Mouse (Mus musculus) intestine, embryonic 15.5 days (tissue): ENCODE measurements around the gene Osbpl3. TPM values are rescaled to one million over a fixed set of nuclear protein-coding genes. Genes with fewer than 3 reads are reported as not detected.

Experiments
- ATAC-seq: fragments of 200-750 bp; cut with Nextera tagmentation; 2 replicates; pipeline ENCODE4 v1.8.0; 2017; ENCODE audit warnings: moderate TSS enrichment, moderate library complexity
- H3K27ac ChIP-seq: fragments of 300-500 bp; sonication (generic); 2 replicates; pipeline ENCODE4 v1.5.1; 2015; ENCODE audit warnings: mild to moderate bottlenecking, inconsistent platforms
- H3K27me3 ChIP-seq: fragments of 300-500 bp; sonication (generic); replicated peaks from 2 replicates; pipeline ENCODE4 v1.6.1; 2015; ENCODE audit warnings: inconsistent platforms
- H3K36me3 ChIP-seq: fragments of 300-500 bp; sonication (generic); 2 replicates; pipeline ENCODE4 v1.6.1; 2015; ENCODE audit warnings: inconsistent platforms
- H3K4me1 ChIP-seq: fragments of 300-500 bp; sonication (generic); replicated peaks from 2 replicates; pipeline ENCODE4 v1.6.1; 2015; ENCODE audit warnings: inconsistent platforms
- H3K4me2 ChIP-seq: fragments of 300-500 bp; sonication (generic); replicated peaks from 2 replicates; pipeline ENCODE4 v1.6.1; 2015; ENCODE audit warnings: mild to moderate bottlenecking, inconsistent platforms
- H3K4me3 ChIP-seq: fragments of 300-500 bp; sonication (generic); replicated peaks from 2 replicates; pipeline ENCODE4 v1.5.1; 2015; ENCODE audit warnings: inconsistent platforms
- H3K9ac ChIP-seq: fragments of 300-500 bp; sonication (generic); 2 replicates; pipeline ENCODE4 v1.6.1; 2015; ENCODE audit warnings: inconsistent platforms
- H3K9me3 ChIP-seq: fragments of 300-500 bp; sonication (generic); 2 replicates; pipeline ENCODE4 v1.6.1; 2016; ENCODE audit warnings: inconsistent platforms
- WGBS: fragments of 180-500 bp; shearing (Covaris S2); methylation state at CpG from one replicate; pipeline ENCODE4 v1.1.7; 2015; 5-methylcytosine and 5-hydroxymethylcytosine counted together
- polyA plus RNA-seq: library from polyadenylated mRNA; unstranded; fragments of >200 nt; fragmentation: Nextera tagmentation; extraction: Ambion mirVana; gene quantifications from 2 replicates; pipeline ENCODE4 v1.2.1, GENCODE M21; 2015

The Osbpl3 gene
- polyA plus RNA-seq, 1 experiment from 2014 or later = 7.4 TPM

- H3K4me3 ChIP-seq = no peak overlapping the region
- WGBS = 75% methylated on average over 7 of the region's 7 CpGs
- ATAC-seq = 0 out of 2 replicates have a peak, but pooled peaks have one; percentile 55
These were observed 176.4 kb downstream of the Osbpl3 start for GRCm38 (mm10) chr6:50279642-50280041.

GRCm38 (mm10) chr6:50273947-50274346 lies 182.1 kb downstream of the Osbpl3 start:
- ATAC-seq = no peak; the same call in 1 of the 2 replicates
- H3K36me3 ChIP-seq = no peaks in the 10 kb centered on the region
- 74% methylated on average over 4 of the region's 4 CpGs for WGBS

More at GRCm38 (mm10) chr6:50279642-50280041, 176.4 kb downstream of the Osbpl3 start:
- no peak overlapping the region for H3K4me2 ChIP-seq
- no peaks in the 10 kb centered on the region for H3K4me1 ChIP-seq
- no peaks in the 10 kb centered on the region for H3K9me3 ChIP-seq
- H3K27ac ChIP-seq = no peak overlapping the region
- no peaks in the 10 kb centered on the region for H3K36me3 ChIP-seq
- H3K27me3 ChIP-seq = no peaks in the 10 kb centered on the region
- H3K9ac ChIP-seq = no peak overlapping the region

GRCm38 (mm10) chr6:50273416-50273815 lies 182.6 kb downstream of the Osbpl3 start:
- 83% methylated on average over 1 of the region's 1 CpGs for WGBS
- Histone ChIP-seq H3K36me3 (no peaks in the 10 kb centered on the region), H3K27ac (no peak overlapping the region), H3K27me3 (no peaks in the 10 kb centered on the region), H3K9ac (no peak overlapping the region), H3K9me3 (no peaks in the 10 kb centered on the region), H3K4me2 (no peak overlapping the region), H3K4me1 (no peaks in the 10 kb centered on the region), H3K4me3 (no peak overlapping the region)
- no peak for ATAC-seq

More at GRCm38 (mm10) chr6:50273947-50274346, 182.1 kb downstream of the Osbpl3 start:
- no peaks in the 10 kb centered on the region for H3K27me3 ChIP-seq
- no peak overlapping the region for H3K9ac ChIP-seq
- no peak overlapping the region for H3K27ac ChIP-seq
- H3K4me2 ChIP-seq = no peak overlapping the region
- no peak overlapping the region for H3K4me3 ChIP-seq
- no peaks in the 10 kb centered on the region for H3K9me3 ChIP-seq
- H3K4me1 ChIP-seq = no peaks in the 10 kb centered on the region

- WGBS = 66% methylated on average over 6 of the region's 6 CpGs
- Histone ChIP-seq H3K27me3 (no peaks in the 10 kb centered on the region), H3K36me3 (no peaks in the 10 kb centered on the region), H3K4me2 (0 out of 2 replicates have a peak within 1 kb of the TSS, but pooled peaks have one; percentile 1), H3K4me3 (no peak within 1 kb of the TSS), H3K4me1 (peaks cover 15% of the 10 kb centered on the region), H3K9ac (no peak within 1 kb of the TSS), H3K27ac (no peak within 1 kb of the TSS), H3K9me3 (no peaks in the 10 kb centered on the region)
- ATAC-seq = peak; percentile 61
These were observed 192.3 kb downstream of the Osbpl3 start, which contains the start of gene Gsdme for GRCm38 (mm10) chr6:50263670-50264069. Gene Gsdme, minus strand, starts transcription at chr6:50263862.

- 0 out of 2 replicates have a peak, but pooled peaks have one; percentile 16 for ATAC-seq
- no peak overlapping the region for H3K27ac ChIP-seq
These were observed 193.7 kb downstream of the Osbpl3 start for GRCm38 (mm10) chr6:50262310-50262709.

GRCm38 (mm10) chr6:50261922-50262261 lies 194.1 kb downstream of the Osbpl3 start:
- no peaks in the 10 kb centered on the region for H3K27me3 ChIP-seq
- H3K4me3 ChIP-seq = peak overlapping the region; percentile 51
- peak overlapping the region; percentile 53 for H3K9ac ChIP-seq
- H3K4me2 ChIP-seq = peak overlapping the region; percentile 81
- H3K4me1 ChIP-seq = peaks cover 15% of the 10 kb centered on the region
- no peaks in the 10 kb centered on the region for H3K36me3 ChIP-seq
- no peak overlapping the region for H3K27ac ChIP-seq
- WGBS = 4% methylated on average over 6 of the region's 6 CpGs
- ATAC-seq = no peak; the same call in 1 of the 2 replicates
- H3K9me3 ChIP-seq = no peaks in the 10 kb centered on the region

More at GRCm38 (mm10) chr6:50262310-50262709, 193.7 kb downstream of the Osbpl3 start:
- 30% methylated on average over 7 of the region's 7 CpGs for WGBS
- Histone ChIP-seq H3K9me3 (no peaks in the 10 kb centered on the region), H3K9ac (0 out of 2 replicates have a peak overlapping the region, but pooled peaks have one; percentile 53), H3K4me1 (peaks cover 15% of the 10 kb centered on the region), H3K4me3 (0 out of 2 replicates have a peak overlapping the region, but pooled peaks have one; percentile 51), H3K36me3 (no peaks in the 10 kb centered on the region), H3K27me3 (no peaks in the 10 kb centered on the region), H3K4me2 (peak overlapping the region; percentile 81)

- Histone ChIP-seq H3K27ac (no peak overlapping the region), H3K9ac (peak overlapping the region; percentile 53), H3K27me3 (no peaks in the 10 kb centered on the region), H3K4me3 (peak overlapping the region; percentile 51), H3K4me2 (peak overlapping the region; percentile 81), H3K4me1 (peaks cover 15% of the 10 kb centered on the region), H3K9me3 (no peaks in the 10 kb centered on the region), H3K36me3 (no peaks in the 10 kb centered on the region)
- peak; percentile 93 for ATAC-seq
- WGBS = 2% methylated on average over 35 of the region's 35 CpGs
These were observed 194.6 kb downstream of the Osbpl3 start for GRCm38 (mm10) chr6:50261201-50261921.

GRCm38 (mm10) chr6:50255356-50255755 lies 200.6 kb downstream of the Osbpl3 start:
- Histone ChIP-seq H3K4me3 (no peak overlapping the region), H3K9ac (no peak overlapping the region), H3K36me3 (no peaks in the 10 kb centered on the region), H3K4me2 (no peak overlapping the region), H3K27ac (no peak overlapping the region), H3K9me3 (no peaks in the 10 kb centered on the region), H3K4me1 (no peaks in the 10 kb centered on the region), H3K27me3 (no peaks in the 10 kb centered on the region)
- ATAC-seq = 0 out of 2 replicates have a peak, but pooled peaks have one; percentile 23
- WGBS = 69% methylated on average over 5 of the region's 5 CpGs

- ATAC-seq = peak; percentile 51; the same call in 1 of the 2 replicates
- H3K4me2 ChIP-seq = peak overlapping the region; percentile 3; the same call in 1 of the 2 replicates
- H3K9me3 ChIP-seq = no peaks in the 10 kb centered on the region
- no peaks in the 10 kb centered on the region for H3K27me3 ChIP-seq
- no peak overlapping the region for H3K27ac ChIP-seq
- H3K9ac ChIP-seq = no peak overlapping the region
- H3K36me3 ChIP-seq = no peaks in the 10 kb centered on the region
- 24% methylated on average over 10 of the region's 10 CpGs for WGBS
- H3K4me1 ChIP-seq = no peaks in the 10 kb centered on the region
- H3K4me3 ChIP-seq = no peak overlapping the region
These were observed 201.2 kb downstream of the Osbpl3 start for GRCm38 (mm10) chr6:50254723-50255184.

- no peak overlapping the region for H3K4me2 ChIP-seq
- H3K9me3 ChIP-seq = no peaks in the 10 kb centered on the region
- no peak overlapping the region for H3K4me3 ChIP-seq
- ATAC-seq = no peak
- H3K27me3 ChIP-seq = no peaks in the 10 kb centered on the region
- H3K4me1 ChIP-seq = no peaks in the 10 kb centered on the region
- WGBS = 57% methylated on average over 5 of the region's 5 CpGs
- no peak overlapping the region for H3K27ac ChIP-seq
- no peak overlapping the region for H3K9ac ChIP-seq
- H3K36me3 ChIP-seq = no peaks in the 10 kb centered on the region
These were observed 203.3 kb downstream of the Osbpl3 start for GRCm38 (mm10) chr6:50252690-50253089.

- ATAC-seq = no peak
- Histone ChIP-seq H3K27me3 (no peaks in the 10 kb centered on the region), H3K9me3 (no peaks in the 10 kb centered on the region), H3K4me2 (no peak overlapping the region), H3K27ac (no peak overlapping the region), H3K4me1 (no peaks in the 10 kb centered on the region), H3K36me3 (no peaks in the 10 kb centered on the region), H3K4me3 (no peak overlapping the region), H3K9ac (no peak overlapping the region)
- WGBS = 86% methylated on average over 4 of the region's 4 CpGs
These were observed 208.2 kb downstream of the Osbpl3 start for GRCm38 (mm10) chr6:50247791-50248190.

GRCm38 (mm10) chr6:50247356-50247755 lies 208.6 kb downstream of the Osbpl3 start:
- ATAC-seq = no peak
- Histone ChIP-seq H3K4me3 (no peak overlapping the region), H3K27ac (no peak overlapping the region), H3K4me1 (no peaks in the 10 kb centered on the region), H3K27me3 (no peaks in the 10 kb centered on the region), H3K36me3 (no peaks in the 10 kb centered on the region), H3K9ac (no peak overlapping the region), H3K9me3 (no peaks in the 10 kb centered on the region), H3K4me2 (no peak overlapping the region)
- WGBS = 71% methylated on average over 2 of the region's 2 CpGs
